Mouse (Mus musculus): ENCODE results near the gene Mad2l1bp. TPM values are rescaled to one million over a fixed set of nuclear protein-coding genes. Genes with fewer than 3 reads are reported as not detected.

Gene Mad2l1bp
- polyA plus RNA-seq, 1 experiment from 2014 or later = 14.6 TPM

- no peak for TF ChIP-seq CTCF (IDR thresholded peaks at IDR 0.05)
- in situ Hi-C loops (cut with MboI; ENCODE audit: low pct_unique_long_range_greater_than_20kb) = no loop called here
- no peak for ATAC-seq
- no peak for DNase-seq (ENCODE audit: low read depth, low spot score)
- ChIA-PET CTCF (no interaction called here), POLR2A (no interaction called here)
- no peaks in the 10 kb centered on the region for H3K27me3 ChIP-seq
Observed at GRCm38 (mm10) chr17:46165460-46165859, 12.1 kb upstream of the Mad2l1bp start.

DNA sequence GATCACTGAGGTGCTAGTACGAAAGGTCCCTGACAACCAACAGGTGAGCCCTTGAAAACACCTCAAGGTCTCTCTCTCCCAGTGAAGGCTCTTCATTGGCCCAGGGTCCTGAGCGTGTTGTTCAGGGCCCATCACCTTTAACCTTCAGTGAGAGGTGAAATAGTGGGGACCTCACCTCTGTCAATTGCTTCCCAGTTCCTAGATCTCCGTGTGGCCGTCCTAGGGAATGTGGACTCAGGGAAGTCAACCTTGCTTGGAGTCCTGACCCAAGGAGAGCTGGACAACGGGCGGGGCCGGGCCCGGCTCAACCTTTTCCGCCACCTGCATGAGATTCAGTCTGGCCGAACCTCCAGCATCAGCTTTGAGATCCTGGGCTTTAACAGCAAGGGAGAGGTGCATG lies 11.4 kb upstream of the Mad2l1bp start:
- no peak for TF ChIP-seq CTCF (IDR thresholded peaks at IDR 0.05)
- no peaks in the 10 kb centered on the region for H3K27me3 ChIP-seq
- CTCF ChIA-PET = no interaction called here
- DNase-seq (ENCODE audit: low read depth, low spot score) = no peak
- no peak for ATAC-seq
- in situ Hi-C loops (cut with MboI; ENCODE audit: low pct_unique_long_range_greater_than_20kb) = no loop called here
- POLR2A ChIA-PET = no interaction called here

GRCm38 (mm10) chr17:46164301-46164700 lies 10.9 kb upstream of the Mad2l1bp start:
- CTCF ChIA-PET = no interaction called here
- POLR2A ChIA-PET = no interaction called here
- ATAC-seq = no peak
- H3K27me3 ChIP-seq = no peaks in the 10 kb centered on the region
- TF ChIP-seq CTCF (IDR thresholded peaks at IDR 0.05) = no peak
- in situ Hi-C loops (cut with MboI; ENCODE audit: low pct_unique_long_range_greater_than_20kb) = no loop called here
- DNase-seq (ENCODE audit: low read depth, low spot score) = no peak

DNA sequence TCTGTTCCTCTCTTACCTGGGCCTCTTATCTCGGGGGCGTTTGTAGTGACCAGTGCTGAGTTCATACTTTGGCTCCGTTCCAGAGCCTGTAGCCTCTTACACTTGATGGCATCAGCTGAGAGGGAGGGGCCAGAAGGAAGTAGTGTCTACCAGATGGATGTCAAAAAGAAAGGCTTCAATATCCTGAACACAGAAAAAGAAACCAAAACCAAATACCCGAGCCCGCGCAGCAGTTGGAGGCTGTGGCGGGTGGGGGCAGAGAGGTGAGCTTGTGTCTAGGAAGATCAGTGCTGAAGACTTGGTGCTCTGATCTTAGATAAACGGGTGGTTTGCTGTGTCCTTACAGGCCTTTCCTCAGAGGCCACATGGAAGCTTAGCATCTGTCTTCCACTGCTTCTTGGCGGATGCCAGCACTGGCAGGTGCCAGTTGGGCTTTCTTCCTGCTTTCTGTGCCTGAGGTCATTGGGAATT lies 9.6 kb upstream of the Mad2l1bp start:
- no peak for TF ChIP-seq CTCF (IDR thresholded peaks at IDR 0.05)
- in situ Hi-C loops (cut with MboI; ENCODE audit: low pct_unique_long_range_greater_than_20kb) = no loop called here
- no peak for ATAC-seq
- no peaks in the 10 kb centered on the region for H3K27me3 ChIP-seq
- ChIA-PET CTCF (interaction anchor here (1.1 kb wide), 1 partner anchor 31 kb away, joined by 3 read pairs; no protein-coding TSS in a partner anchor), POLR2A (interaction anchor here (0.9 to 1.3 kb wide), 2 partner anchors 19 to 40 kb away, joined by 3 read pairs; partner anchors contain the start of genes Polh, Rsph9 and Xpo5)
- no peak for DNase-seq (ENCODE audit: low read depth, low spot score)

DNA sequence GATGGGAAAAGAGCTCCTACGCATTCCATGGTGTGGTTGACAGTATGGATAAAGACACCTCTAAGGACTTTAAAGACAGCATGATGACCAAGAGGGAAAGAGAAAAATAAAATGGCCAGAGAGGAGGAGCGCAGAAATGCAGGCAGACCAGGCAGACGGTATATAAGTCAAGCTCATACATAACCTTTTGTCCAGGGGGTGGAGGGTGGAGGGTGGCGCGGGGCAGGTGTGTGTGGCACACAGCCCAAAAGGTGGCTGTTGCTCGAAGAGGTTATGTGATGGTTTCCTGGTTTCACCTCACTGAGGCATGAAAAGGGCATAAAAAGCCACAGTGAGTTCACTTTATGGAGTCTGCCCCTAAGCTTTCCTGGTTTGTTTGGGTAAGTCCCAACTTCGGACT lies 9.2 kb upstream of the Mad2l1bp start:
- POLR2A ChIA-PET = interaction anchor here (0.7 to 1.3 kb wide), 3 partner anchors 18 to 40 kb away, joined by 3 read pairs; partner anchors contain the start of genes Polh, Rsph9 and Xpo5
- TF ChIP-seq CTCF (IDR thresholded peaks at IDR 0.05) = no peak
- in situ Hi-C loops (cut with MboI; ENCODE audit: low pct_unique_long_range_greater_than_20kb) = no loop called here
- ATAC-seq (no peak), DNase-seq (ENCODE audit: low read depth, low spot score) (no peak)
- CTCF ChIA-PET = interaction anchor here (1.1 kb wide), 1 partner anchor 31 kb away, joined by 3 read pairs; no protein-coding TSS in a partner anchor
- no peaks in the 10 kb centered on the region for H3K27me3 ChIP-seq

DNA sequence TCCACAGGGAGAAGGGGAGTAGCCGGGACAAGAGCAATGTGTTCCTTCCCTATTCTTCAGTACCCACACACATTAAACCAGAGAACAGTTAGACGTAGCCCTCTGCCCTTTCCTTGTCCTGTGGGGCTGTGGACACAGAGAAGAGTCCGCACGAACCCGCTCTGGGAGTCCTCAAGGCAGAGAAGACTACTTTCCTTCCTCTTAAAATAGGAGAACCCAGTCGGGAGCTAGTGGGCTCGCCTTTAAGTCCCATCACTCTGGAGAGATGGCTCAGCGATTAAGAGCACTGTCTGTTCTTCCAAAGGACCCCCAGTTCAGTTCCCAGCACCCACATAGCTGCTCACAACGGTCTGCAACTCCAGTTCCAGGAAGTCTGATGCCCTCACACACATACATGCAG lies 8.4 kb upstream of the Mad2l1bp start:
- ATAC-seq = no peak
- POLR2A ChIA-PET = interaction anchor here (0.7 to 1.3 kb wide), 2 partner anchors 38 to 41 kb away, joined by 3 read pairs; partner anchors contain the start of genes Polh and Xpo5
- in situ Hi-C loops (cut with MboI; ENCODE audit: low pct_unique_long_range_greater_than_20kb) = no loop called here
- no peaks in the 10 kb centered on the region for H3K27me3 ChIP-seq
- CTCF ChIA-PET = no interaction called here
- TF ChIP-seq CTCF (IDR thresholded peaks at IDR 0.05) = no peak
- DNase-seq (ENCODE audit: low read depth, low spot score) = no peak

- ChIA-PET POLR2A (no interaction called here), CTCF (no interaction called here)
- no peak for TF ChIP-seq CTCF (IDR thresholded peaks at IDR 0.05)
- peak; percentile 3 for ATAC-seq
- in situ Hi-C loops (cut with MboI; ENCODE audit: low pct_unique_long_range_greater_than_20kb) = no loop called here
- DNase-seq (ENCODE audit: low read depth, low spot score) = no peak
- H3K27me3 ChIP-seq = no peaks in the 10 kb centered on the region
Observed at GRCm38 (mm10) chr17:46161179-46161578, 7.8 kb upstream of the Mad2l1bp start.

GRCm38 (mm10) chr17:46160686-46161085 lies 7.3 kb upstream of the Mad2l1bp start, which contains the start of gene Gtpbp2:
TSS of gene Gtpbp2 (plus strand) at chr17:46161032.
- DNase-seq (ENCODE audit: low read depth, low spot score) (peak; percentile 98), ATAC-seq (peak; percentile 87)
- no peaks in the 10 kb centered on the region for H3K27me3 ChIP-seq
- TF ChIP-seq CTCF (IDR thresholded peaks at IDR 0.05) = no peak
- in situ Hi-C loops (cut with MboI; ENCODE audit: low pct_unique_long_range_greater_than_20kb) = no loop called here
- ChIA-PET CTCF (no interaction called here), POLR2A (no interaction called here)

DNA sequence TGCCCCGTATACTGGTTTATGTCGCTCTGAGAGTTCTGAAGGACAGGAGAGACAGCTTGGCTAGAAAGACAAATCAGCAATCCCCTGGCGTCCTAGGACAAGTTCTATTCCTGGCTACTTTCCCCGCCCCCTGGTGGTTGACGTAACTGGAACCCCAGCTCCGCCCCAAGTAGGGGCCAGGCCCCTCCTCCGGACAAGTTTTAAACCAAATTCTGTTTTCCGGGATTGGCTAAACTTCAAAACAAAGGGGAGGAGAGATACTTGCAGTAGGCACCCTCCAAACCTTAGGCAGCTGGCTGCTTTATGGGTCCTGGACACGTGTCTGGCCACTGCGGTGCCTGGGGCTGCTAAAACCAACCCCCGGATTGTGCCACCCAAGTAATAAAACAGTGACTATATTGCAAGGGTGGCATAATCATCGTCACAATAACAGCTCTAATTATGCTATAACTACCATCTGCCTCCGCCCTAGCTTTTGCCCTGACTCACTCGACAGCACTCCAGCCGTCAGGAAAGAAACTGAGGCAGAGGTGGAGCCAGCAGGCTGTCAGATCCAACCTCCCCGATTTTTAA lies 6.8 kb upstream of the Mad2l1bp start:
- no peaks in the 10 kb centered on the region for H3K27me3 ChIP-seq
- in situ Hi-C loops (cut with MboI; ENCODE audit: low pct_unique_long_range_greater_than_20kb) = no loop called here
- no peak for TF ChIP-seq CTCF (IDR thresholded peaks at IDR 0.05)
- ChIA-PET CTCF (no interaction called here), POLR2A (no interaction called here)
- DNase-seq (ENCODE audit: low read depth, low spot score) (peak; percentile 71), ATAC-seq (peak; percentile 58)

GRCm38 (mm10) chr17:46159236-46159635 lies 5.9 kb upstream of the Mad2l1bp start:
- CTCF ChIA-PET = no interaction called here

DNA sequence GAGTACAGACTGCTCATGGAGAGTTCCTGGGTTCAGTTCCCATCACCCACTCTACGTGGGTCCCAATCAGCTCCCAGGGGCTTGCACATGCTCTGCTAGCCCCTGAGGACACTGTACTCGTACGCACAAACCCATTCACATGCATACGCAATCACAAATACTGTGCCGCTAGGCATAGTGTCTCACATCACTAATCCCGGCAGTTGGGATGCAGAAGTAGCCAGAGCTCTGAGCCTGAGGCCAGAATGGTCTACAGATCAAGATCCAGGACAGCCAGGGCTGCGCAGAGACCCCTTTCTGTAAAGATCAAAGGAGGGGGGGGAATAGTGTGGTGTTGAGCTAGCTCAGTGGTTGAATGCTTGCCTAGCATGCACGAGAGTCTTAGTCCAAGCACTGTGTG lies 3.8 kb upstream of the Mad2l1bp start:
- H3K27me3 ChIP-seq = no peaks in the 10 kb centered on the region
- POLR2A ChIA-PET = no interaction called here
- no peak for TF ChIP-seq CTCF (IDR thresholded peaks at IDR 0.05)
- in situ Hi-C loops (cut with MboI; ENCODE audit: low pct_unique_long_range_greater_than_20kb) = no loop called here
- CTCF ChIA-PET = no interaction called here
- ATAC-seq (no peak), DNase-seq (ENCODE audit: low read depth, low spot score) (no peak)

More at GRCm38 (mm10) chr17:46159236-46159635, 5.9 kb upstream of the Mad2l1bp start:
- DNase-seq (ENCODE audit: low read depth, low spot score) (no peak), ATAC-seq (no peak)
- no peak for TF ChIP-seq CTCF (IDR thresholded peaks at IDR 0.05)
- no peaks in the 10 kb centered on the region for H3K27me3 ChIP-seq
- POLR2A ChIA-PET = no interaction called here
- in situ Hi-C loops (cut with MboI; ENCODE audit: low pct_unique_long_range_greater_than_20kb) = no loop called here

- H3K27me3 ChIP-seq = no peaks in the 10 kb centered on the region
- in situ Hi-C loops (cut with MboI; ENCODE audit: low pct_unique_long_range_greater_than_20kb) = no loop called here
- ChIA-PET CTCF (no interaction called here), POLR2A (no interaction called here)
- TF ChIP-seq CTCF (IDR thresholded peaks at IDR 0.05) = no peak
- DNase-seq (ENCODE audit: low read depth, low spot score) (no peak), ATAC-seq (no peak)
Observed at GRCm38 (mm10) chr17:46156680-46157079, 3.3 kb upstream of the Mad2l1bp start.
